Mouse (Mus musculus) heart, adult 18-20 months (tissue): ENCODE data around the gene Gnb1l. TPM values are rescaled to one million over a fixed set of nuclear protein-coding genes. Genes with fewer than 3 reads are reported as not detected.

Source experiments
- DNase-seq, 2 experiments: peaks; one replicate each; pipeline ENCODE4 v3.0.0; 2021 to 2022; ENCODE audit warnings: mixed read lengths in 1 of 2
- total RNA-seq, 2 experiments: library from RNA; stranded (reverse); gene quantifications; 2 replicates each; pipeline ENCODE4 v1.2.3; 2021

Gene Gnb1l
- total RNA-seq, 2 experiments from 2014 or later: 6.1 to 6.4 TPM

- no peak for DNase-seq
Measured at GRCm38 (mm10) chr16:18587847-18588737, 89.6 kb downstream of the Gnb1l start.

GRCm38 (mm10) chr16:18588738-18589055, 90.2 kb downstream of the Gnb1l start:
- no peak for DNase-seq

- DNase-seq: no peak
Measured at GRCm38 (mm10) chr16:18589080-18589621, 90.6 kb downstream of the Gnb1l start.

DNA sequence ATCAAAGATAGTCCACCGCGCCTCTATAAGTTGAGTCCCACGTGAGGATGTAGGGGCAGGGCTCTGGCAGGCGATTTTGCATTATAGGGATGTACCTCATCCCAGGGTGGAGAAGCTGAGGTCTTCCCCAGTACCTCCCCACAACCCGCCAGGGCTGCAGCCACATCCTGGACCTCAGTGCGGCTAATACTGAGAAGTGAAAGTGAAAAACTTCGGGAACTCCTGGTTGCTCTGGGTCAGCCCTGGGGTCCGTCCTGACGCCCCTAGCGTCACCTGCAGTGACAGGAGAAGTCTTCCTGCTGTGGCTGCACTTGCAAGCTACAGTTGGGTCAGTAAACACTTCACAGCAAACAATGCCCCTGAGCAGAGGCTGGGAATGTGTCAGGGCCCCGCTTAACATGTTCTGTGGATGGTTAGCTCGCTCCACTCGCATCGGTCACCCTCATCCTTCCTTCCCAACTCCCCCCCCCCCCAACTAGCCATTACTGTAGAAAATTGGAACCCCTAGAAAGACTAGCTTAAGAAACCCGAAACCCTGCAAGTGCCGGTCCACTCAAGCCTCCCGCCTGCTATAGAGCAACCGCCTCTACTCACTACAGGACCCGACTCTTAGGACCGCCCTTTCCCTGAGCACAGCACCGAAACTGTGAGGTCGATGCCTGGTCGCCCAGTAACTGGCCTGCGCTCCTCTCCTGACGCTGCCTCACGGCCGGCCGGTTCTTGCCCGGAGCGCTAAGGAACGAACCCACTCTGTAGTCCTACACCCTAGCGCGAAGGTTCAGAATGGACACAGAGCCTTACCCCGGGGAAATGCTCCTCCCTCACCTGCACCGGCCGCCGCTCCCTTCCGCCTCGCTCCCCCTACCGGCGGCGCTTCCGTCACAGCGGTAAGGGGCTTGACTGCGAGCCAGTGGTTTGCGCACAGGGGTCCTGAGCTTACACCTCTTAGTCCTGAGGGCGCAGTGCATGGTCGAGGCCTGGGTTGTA, 91.6 kb downstream of the Gnb1l start, which contains the start of gene Tbx1:
Gene Tbx1 (minus strand): TSS at position 868 of the 987 bp plus-strand sequence.
- DNase-seq: no peak

DNA sequence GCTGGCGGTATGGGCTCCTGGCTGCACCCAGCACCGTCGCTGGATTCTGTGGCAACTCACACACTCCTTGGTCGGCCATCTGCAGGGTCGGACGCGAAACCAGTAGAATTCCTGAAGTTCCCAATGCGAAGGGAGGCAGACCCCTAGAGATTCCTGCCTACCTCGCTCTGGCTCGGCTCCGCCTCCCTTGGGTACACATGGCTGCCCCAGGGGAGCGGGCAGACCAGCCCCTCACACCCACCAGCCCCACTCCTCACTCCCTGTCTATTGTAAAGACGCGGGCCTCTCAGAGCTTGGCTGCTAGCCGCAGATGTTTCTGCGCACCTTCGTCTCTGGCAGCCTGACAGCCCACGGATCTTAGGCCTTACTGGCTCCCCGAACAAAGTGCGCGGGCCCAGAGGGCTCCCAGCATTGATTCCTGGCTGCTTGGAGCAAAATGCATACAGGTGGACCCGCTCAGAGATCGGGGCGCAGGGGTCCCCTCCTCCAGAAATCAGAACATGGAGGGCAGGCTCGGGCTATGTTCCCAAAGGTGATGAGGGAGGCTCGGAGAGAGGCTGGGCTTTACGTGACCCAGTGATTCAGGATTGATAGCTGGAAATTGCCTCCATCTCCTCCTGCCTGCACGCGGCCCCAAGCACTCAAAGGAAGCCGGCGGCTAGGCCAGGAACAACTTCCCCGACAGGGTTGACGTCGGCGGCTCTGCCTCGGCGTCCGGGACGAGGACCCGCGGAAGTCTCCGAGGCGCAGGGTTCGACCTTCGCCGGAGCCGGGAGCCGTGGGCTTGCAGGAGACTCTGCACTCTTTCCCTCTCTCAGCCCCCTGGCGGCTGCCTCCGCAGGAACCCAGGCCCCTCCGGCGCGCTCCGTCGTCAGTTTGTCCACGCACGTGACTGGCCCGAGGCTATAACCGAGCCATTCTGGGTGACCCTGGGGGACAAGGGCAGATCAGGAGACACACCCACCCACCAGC, 92.8 kb downstream of the Gnb1l start:
- DNase-seq: no peak

- DNase-seq: no peak
Measured at GRCm38 (mm10) chr16:18593930-18594329, 95.4 kb downstream of the Gnb1l start.

DNA sequence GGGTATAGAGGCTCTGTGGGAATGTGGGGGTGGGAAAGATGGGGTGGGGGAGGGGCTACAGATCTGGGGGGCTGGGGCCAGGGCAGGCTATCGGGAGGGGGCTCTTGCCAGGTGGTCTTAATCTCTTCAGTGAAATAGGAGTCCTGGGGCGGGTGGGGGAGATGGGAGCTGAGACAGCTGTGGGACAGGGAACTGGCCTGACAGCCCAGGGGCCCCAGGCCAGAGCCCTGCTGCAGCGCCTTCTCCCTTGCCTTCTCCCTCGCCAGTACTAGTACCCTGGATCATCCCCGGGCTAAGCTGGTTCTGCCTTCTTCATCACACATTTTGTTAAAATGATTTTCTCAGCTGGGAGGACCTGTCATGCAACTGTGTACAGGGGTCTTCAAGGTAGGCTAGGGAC, 97.7 kb downstream of the Gnb1l start:
- no peak for DNase-seq

- DNase-seq: no peak
Measured at GRCm38 (mm10) chr16:18598006-18598405, 99.5 kb downstream of the Gnb1l start.

DNA sequence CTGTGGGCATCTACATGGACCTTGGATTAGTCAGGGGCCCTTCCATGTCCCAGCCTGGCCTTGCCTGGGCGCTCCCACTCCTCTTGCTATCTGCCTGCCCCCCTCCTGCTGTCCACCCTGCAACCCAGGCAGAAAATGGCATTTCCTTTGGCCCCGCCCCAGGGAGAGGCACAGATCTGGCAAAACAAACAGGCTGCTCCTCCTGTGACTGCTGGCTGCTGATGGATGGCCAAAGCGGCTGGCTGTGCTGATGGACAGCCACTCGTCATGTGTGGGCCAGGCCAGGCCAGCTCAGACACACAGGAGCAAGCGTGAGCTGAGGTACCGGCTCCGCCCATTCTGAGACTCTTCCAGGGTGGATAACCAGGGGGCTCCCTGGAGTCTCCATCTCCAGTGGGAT, 102.9 kb downstream of the Gnb1l start:
- no peak for DNase-seq

GRCm38 (mm10) chr16:18604267-18604701, 105.8 kb downstream of the Gnb1l start:
- peak; percentile 75 for DNase-seq

- no peak for DNase-seq
Measured at GRCm38 (mm10) chr16:18605705-18606104, 107.2 kb downstream of the Gnb1l start.

DNA sequence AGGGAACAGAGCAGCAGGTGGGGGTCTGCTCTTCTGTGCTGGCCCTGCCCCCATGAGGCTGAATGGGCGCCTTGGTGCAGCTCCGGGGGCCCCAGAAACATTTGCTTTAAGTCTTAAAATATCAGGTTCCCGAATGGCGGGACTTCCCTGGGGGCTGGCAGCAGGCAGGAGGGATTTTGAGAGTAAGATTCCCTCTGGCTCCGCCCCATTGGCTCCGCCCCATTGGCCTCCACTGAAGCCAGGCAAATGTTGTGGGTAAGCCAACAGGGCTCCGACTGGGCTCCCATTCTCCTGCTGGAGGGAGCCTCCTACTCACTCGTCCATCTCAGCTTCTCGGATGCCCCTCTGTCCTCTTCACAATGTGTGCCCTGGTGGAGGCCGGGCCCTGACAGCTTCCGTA, 109.7 kb downstream of the Gnb1l start:
- no peak for DNase-seq

- DNase-seq: no peak
Measured at GRCm38 (mm10) chr16:18609099-18609498, 110.6 kb downstream of the Gnb1l start.

DNA sequence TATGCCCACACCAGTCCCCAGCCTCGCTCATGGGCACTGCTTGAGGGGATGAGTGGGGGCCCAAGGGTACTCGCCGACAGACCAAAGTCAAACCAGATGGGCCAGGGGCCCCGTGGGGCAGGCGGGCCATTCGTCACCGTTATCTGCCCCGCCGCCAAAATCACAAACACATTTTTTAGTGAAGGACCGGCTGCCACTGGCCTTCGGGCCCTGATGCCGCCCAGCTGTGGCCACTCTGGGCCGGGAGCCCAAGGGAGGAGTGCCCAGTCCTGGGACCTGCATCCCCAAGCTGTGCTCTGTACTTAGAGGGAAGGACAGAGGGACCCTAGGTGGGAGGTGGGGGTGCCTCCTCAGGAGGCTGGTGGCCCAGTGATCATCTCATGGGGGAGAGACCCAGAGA, 113.2 kb downstream of the Gnb1l start:
- no peak for DNase-seq

DNA sequence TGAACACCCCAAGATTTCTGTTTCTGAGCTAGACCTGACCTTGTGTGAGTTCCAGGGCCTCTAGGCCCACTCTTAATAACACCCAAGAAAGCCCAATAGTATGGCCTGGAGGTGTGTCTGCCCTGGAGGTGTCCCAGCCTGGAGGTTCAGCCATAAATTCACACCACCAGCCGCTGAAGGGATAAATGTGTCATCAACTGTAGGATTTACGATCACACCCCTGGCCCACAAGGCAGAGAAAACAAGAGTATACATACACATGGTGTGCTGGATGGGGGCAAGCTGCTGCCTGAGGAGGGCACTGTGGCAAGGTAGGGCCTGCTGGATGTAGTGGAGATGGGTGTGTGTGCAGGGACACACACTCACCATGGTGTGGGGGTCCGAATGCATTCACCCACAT, 114.8 kb downstream of the Gnb1l start:
- no peak for DNase-seq

Other genes with a start within 250 kb of the Gnb1l start
- 10 to 100 TPM; 36.3 to 42.5 TPM for gene Ranbp1, start 250.0 kb upstream of the Gnb1l start, total RNA-seq
- not detected for gene Gm49776, start 240.4 kb upstream of the Gnb1l start, total RNA-seq
- 10 to 100 TPM; 10.9 to 12.4 TPM for gene Dgcr8, start 209.5 kb upstream of the Gnb1l start, total RNA-seq
- 100 to 1,000 TPM; 170 to 176 TPM for gene Tango2, start 150.6 kb upstream of the Gnb1l start, total RNA-seq
- gene Arvcf, start 150.5 kb upstream of the Gnb1l start, total RNA-seq: 10 to 100 TPM; 13.1 to 15.1 TPM
- 10 to 100 TPM; 42.9 to 44.4 TPM for gene Txnrd2, start 72.3 kb upstream of the Gnb1l start, total RNA-seq
- gene Comt, start 71.9 kb upstream of the Gnb1l start, total RNA-seq: 100 to 1,000 TPM; 123 to 141 TPM
- 1 to 10 TPM; 3.9 to 4.1 TPM for gene Rtl10, start 188 bp downstream of the Gnb1l start, total RNA-seq
- 1 to 10 TPM; 1.1 to 1.3 TPM for gene Tbx1, start 92.0 kb downstream of the Gnb1l start, total RNA-seq
- gene Gp1bb, start 123.7 kb downstream of the Gnb1l start, total RNA-seq: under 1 TPM; 0.27 to 0.67 TPM
- 1 to 10 TPM in 1 of 2 experiments, under 1 TPM in 1; 0.15 to 1.1 TPM for gene Gm49601, start 127.7 kb downstream of the Gnb1l start, total RNA-seq
- gene Sept5, start 131.2 kb downstream of the Gnb1l start, total RNA-seq: 1 to 10 TPM; 3.9 to 4.1 TPM